Mouse (Mus musculus): Measurements from ENCODE around the gene Olfr713. TPM values are rescaled to one million over a fixed set of nuclear protein-coding genes. Genes with fewer than 3 reads are reported as not detected.

Olfr713 gene
- total RNA-seq (2021): not detected
- long read RNA-seq, experiment 1: 0 reads
- long read RNA-seq, experiment 2: 0 reads

- no peak for DNase-seq (ENCODE audit: low spot score)
Measured at GRCm38 (mm10) chr7:107030874-107031273, at the start of gene Olfr713. Olfr713 (plus strand) TSS chr7:107031174.

GRCm38 (mm10) chr7:106985236-106985635, 45.7 kb upstream of the Olfr713 start:
- DNase-seq (ENCODE audit: low spot score): no peak

- no peak for DNase-seq (ENCODE audit: low spot score)
Measured at GRCm38 (mm10) chr7:107000798-107001197, 30.2 kb upstream of the Olfr713 start.

GRCm38 (mm10) chr7:107004169-107004568, 26.8 kb upstream of the Olfr713 start:
- DNase-seq (ENCODE audit: low spot score): no peak

GRCm38 (mm10) chr7:107005972-107006371, 25.0 kb upstream of the Olfr713 start, which contains the start of gene Olfr2:
Olfr2 (minus strand) TSS chr7:107006072.
- no peak for DNase-seq (ENCODE audit: low spot score)

GRCm38 (mm10) chr7:107039934-107040563, 9.1 kb downstream of the Olfr713 start:
- no peak for DNase-seq (ENCODE audit: low spot score)

- no peak for DNase-seq (ENCODE audit: low spot score)
Measured at GRCm38 (mm10) chr7:107043136-107043535, 12.2 kb downstream of the Olfr713 start.

- DNase-seq (ENCODE audit: low spot score): no peak
Measured at GRCm38 (mm10) chr7:107044407-107044806, 13.4 kb downstream of the Olfr713 start.

- DNase-seq (ENCODE audit: low spot score): peak; percentile 28
Measured at GRCm38 (mm10) chr7:107045833-107046232, 14.9 kb downstream of the Olfr713 start.

- DNase-seq (ENCODE audit: low spot score): no peak
Measured at GRCm38 (mm10) chr7:107047578-107047977, 16.6 kb downstream of the Olfr713 start.

- DNase-seq (ENCODE audit: low spot score): no peak
Measured at GRCm38 (mm10) chr7:107070681-107071080, 39.7 kb downstream of the Olfr713 start, which contains the start of gene Olfr714. Olfr714 (plus strand) TSS chr7:107070981.

Other genes with a start within 250 kb of the Olfr713 start
- gene Olfr699, start 238.0 kb upstream of the Olfr713 start, total RNA-seq (2021): not detected
- not detected for gene Olfr700, start 222.3 kb upstream of the Olfr713 start, total RNA-seq (2021)
- gene Olfr701, start 217.0 kb upstream of the Olfr713 start, total RNA-seq (2021): not detected
- not detected for gene Olfr702, start 197.3 kb upstream of the Olfr713 start, total RNA-seq (2021)
- gene Olfr703, start 187.8 kb upstream of the Olfr713 start, total RNA-seq (2021): not detected
- gene Olfr704, start 168.0 kb upstream of the Olfr713 start, total RNA-seq (2021): not detected
- gene Olfr705, start 154.3 kb upstream of the Olfr713 start, total RNA-seq (2021): not detected
- not detected for gene Olfr706, start 143.0 kb upstream of the Olfr713 start, total RNA-seq (2021)
- not detected for gene Olfr707, start 129.9 kb upstream of the Olfr713 start, total RNA-seq (2021)
- not detected for gene Olfr1532-ps1, start 123.2 kb upstream of the Olfr713 start, total RNA-seq (2021)
- not detected for gene Olfr709-ps1, start 99.0 kb upstream of the Olfr713 start, total RNA-seq (2021)
- not detected for gene Olfr710, start 82.9 kb upstream of the Olfr713 start, total RNA-seq (2021)
- gene Olfr6, start 67.2 kb upstream of the Olfr713 start, total RNA-seq (2021): not detected
- not detected for gene Olfr711, start 55.7 kb upstream of the Olfr713 start, total RNA-seq (2021)
- not detected for gene Olfr2, start 25.1 kb upstream of the Olfr713 start, total RNA-seq (2021)
- not detected for gene Olfr714, start 39.8 kb downstream of the Olfr713 start, total RNA-seq (2021)
- not detected for gene Olfr17, start 62.0 kb downstream of the Olfr713 start, total RNA-seq (2021)
- not detected for gene Olfr715b, start 79.2 kb downstream of the Olfr713 start, total RNA-seq (2021)
- not detected for gene Olfr715, start 99.9 kb downstream of the Olfr713 start, total RNA-seq (2021)
- not detected for gene Olfr716, start 107.2 kb downstream of the Olfr713 start, total RNA-seq (2021)
- gene Nlrp14, start 135.8 kb downstream of the Olfr713 start, total RNA-seq (2021): not detected
- gene Rbmxl2, start 178.3 kb downstream of the Olfr713 start, total RNA-seq (2021): not detected